Comparison of ENCODE assay signal across 9 mouse cellular contexts in the genomic region with DNA sequence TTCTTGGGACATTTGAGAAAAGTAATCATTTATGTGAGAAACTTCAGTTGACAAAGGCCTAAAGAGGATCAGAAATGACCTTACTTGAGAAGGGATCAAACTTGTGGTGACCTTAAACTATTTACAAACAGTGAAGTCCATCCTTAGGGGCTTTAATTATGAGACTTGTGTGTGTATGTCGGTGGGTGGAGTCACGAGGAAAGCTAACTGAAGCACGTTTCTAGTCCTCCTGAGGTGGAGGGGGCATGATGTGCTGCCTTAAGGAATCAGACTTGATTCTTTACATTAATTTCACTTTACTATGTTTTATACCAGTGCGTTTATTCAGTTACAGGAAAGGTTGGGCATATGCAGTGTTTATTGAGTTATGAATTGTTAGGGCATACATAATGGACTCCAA. TPM values are rescaled to one million over a fixed set of nuclear protein-coding genes. Genes with fewer than 3 reads are reported as not detected.
DNase-seq lines count a peak whose midpoint lies in the region; ATAC-seq and TF ChIP-seq lines count a peak whose summit lies in the region.
"Had no signal": no experiment of that assay in that cellular context is flagged by ENCODE, and none has a peak within 500 bp of the region (broad histone marks: within the 10 kb centered on the region; RNA-seq: fewer than 3 reads in every experiment).

No protein-coding gene starts in this region.

- no peaks in the 10 kb centered on the region for H3K27me3 ChIP-seq in liver, embryonic 11.5 days (replicated peaks; ENCODE audit: control insufficient read depth, insufficient read depth, low read length)
- H3K27me3 ChIP-seq in G1E (ENCODE audit: insufficient read depth, low read length) = no peaks in the 10 kb centered on the region
- no peaks in the 10 kb centered on the region for H3K27me3 ChIP-seq in embryonic facial prominence, embryonic 14.5 days (replicated peaks; ENCODE audit: control insufficient read depth, insufficient read depth, low read length)
- H3K27me3 ChIP-seq in liver, embryonic 15.5 days = no peaks in the 10 kb centered on the region
- H3K27me3 ChIP-seq: heart, embryonic 12.5 days had no signal

- no peaks in the 10 kb centered on the region for H3K9me3 ChIP-seq in liver, embryonic 11.5 days (ENCODE audit: control insufficient read depth, low read length)
- no peaks in the 10 kb centered on the region for H3K9me3 ChIP-seq in G1E (replicated peaks)
- H3K9me3 ChIP-seq in embryonic facial prominence, embryonic 14.5 days (ENCODE audit: control insufficient read depth, low read length) = no peaks in the 10 kb centered on the region
- H3K9me3 ChIP-seq in liver, embryonic 15.5 days (replicated peaks) = no peaks in the 10 kb centered on the region
- H3K9me3 ChIP-seq: heart, embryonic 12.5 days had no signal

- peak overlapping the region; percentile 19; the same call in 1 of the 2 replicates for H3K4me3 ChIP-seq in liver, embryonic 11.5 days (ENCODE audit: low read depth, low read length)
- peak overlapping the region; percentile 6; the same call in 1 of the 2 replicates for H3K4me3 ChIP-seq in G1E (ENCODE audit: low read depth, low read length)
- H3K4me3 ChIP-seq in embryonic facial prominence, embryonic 14.5 days (ENCODE audit: low read depth, low read length) = no peak overlapping the region
- no peak overlapping the region for H3K4me3 ChIP-seq in liver, embryonic 15.5 days (replicated peaks)
- H3K4me3 ChIP-seq: heart, embryonic 12.5 days had no signal

- no peak for ATAC-seq in liver, embryonic 11.5 days (replicated peaks; ENCODE audit: low FRiP score)
- ATAC-seq in G1E (ENCODE audit: extremely low read depth, insufficient number of reproducible peaks, low FRiP score, poor library complexity, severe bottlenecking) = no peak
- no peak for ATAC-seq in embryonic facial prominence, embryonic 14.5 days (ENCODE audit: low read depth)
- no peak for ATAC-seq in liver, embryonic 15.5 days (ENCODE audit: insufficient read depth)
- ATAC-seq: lung, postnatal 0 days had no signal

- peak overlapping the region; percentile 56 for H3K4me2 ChIP-seq in liver, embryonic 11.5 days
- H3K4me2 ChIP-seq in embryonic facial prominence, embryonic 14.5 days (ENCODE audit: low read depth, low read length) = peak overlapping the region; percentile 19; the same call in 1 of the 2 replicates
- H3K4me2 ChIP-seq in liver, embryonic 15.5 days = peak overlapping the region; percentile 41; the same call in 1 of the 2 replicates

- H3K4me1 ChIP-seq in liver, embryonic 11.5 days (replicated peaks; ENCODE audit: control insufficient read depth, insufficient read depth, low read length) = peaks cover 20% of the 10 kb centered on the region
- H3K4me1 ChIP-seq in G1E (ENCODE audit: insufficient read depth, low read depth, low read length) = peaks cover 32% of the 10 kb centered on the region
- peaks cover 15% of the 10 kb centered on the region for H3K4me1 ChIP-seq in embryonic facial prominence, embryonic 14.5 days (ENCODE audit: control insufficient read depth, insufficient read depth, low read length)
- H3K4me1 ChIP-seq in liver, embryonic 15.5 days (replicated peaks) = peaks cover 47% of the 10 kb centered on the region

- H3K27ac ChIP-seq in liver, embryonic 11.5 days (ENCODE audit: low read depth, low read length) = no peak overlapping the region; the same call in 1 of the 2 replicates
- H3K27ac ChIP-seq in embryonic facial prominence, embryonic 14.5 days (replicated peaks; ENCODE audit: low read depth, low read length) = no peak overlapping the region
- no peak overlapping the region for H3K27ac ChIP-seq in liver, embryonic 15.5 days (replicated peaks)

- WGBS in liver, embryonic 11.5 days = 33% methylated on average over 4 of the region's 4 CpGs
- WGBS in embryonic facial prominence, embryonic 14.5 days = 28% methylated on average over 4 of the region's 4 CpGs
- WGBS in liver, embryonic 15.5 days (ENCODE audit: insufficient replicate concordance) = 20% methylated on average over 4 of the region's 4 CpGs

- DNase-seq in liver, embryonic 11.5 days (ENCODE audit: low spot score) = no peak
- no peak for DNase-seq in liver
- DNase-seq in G1E (ENCODE audit: low spot score) = no peak
- DNase-seq in embryonic facial prominence, embryonic 14.5 days (ENCODE audit: low spot score) = no peak
- no peak for DNase-seq in cerebellum, adult 9-10 months
- no peak for DNase-seq in left cerebral cortex, adult 8-10 months (ENCODE audit: low spot score in 2 of 2)

- H3K9ac ChIP-seq in liver, embryonic 11.5 days (ENCODE audit: low read depth, low read length) = no peak overlapping the region
- H3K9ac ChIP-seq in embryonic facial prominence, embryonic 14.5 days (ENCODE audit: low read depth, low read length) = no peak overlapping the region
- H3K9ac ChIP-seq in liver, embryonic 15.5 days = no peak overlapping the region
- H3K9ac ChIP-seq: heart, embryonic 12.5 days had no signal

- no peak for TF ChIP-seq CTCF in G1E (IDR thresholded peaks at IDR 0.05; ENCODE audit: low read depth, low read length)

- no peaks in the 10 kb centered on the region for H3K36me3 ChIP-seq in liver, embryonic 11.5 days (ENCODE audit: control insufficient read depth, insufficient read depth, low read length)
- H3K36me3 ChIP-seq in G1E (replicated peaks) = peaks cover 21% of the 10 kb centered on the region
- H3K36me3 ChIP-seq in embryonic facial prominence, embryonic 14.5 days (ENCODE audit: control insufficient read depth, insufficient read depth, low read length) = no peaks in the 10 kb centered on the region
- H3K36me3 ChIP-seq in liver, embryonic 15.5 days (replicated peaks) = no peaks in the 10 kb centered on the region
- H3K36me3 ChIP-seq: heart, embryonic 12.5 days had no signal

RNA-seq across cellular contexts. Expression of a gene that starts 2.6 kb away (rescaled TPM):
- polyA plus RNA-seq in liver, embryonic 11.5 days (2014; fragmentation: Nextera tagmentation; extraction: Ambion mirVana) = 3.9 and 4.1 TPM in 2 replicates
- total RNA-seq in G1E (2014; fragmentation: Nextera tagmentation) (39.5 and 41.1 TPM in 2 replicates), G1E (2017) (45.2 and 49.4 TPM in 2 replicates)
- polyA plus RNA-seq in G1E (2012) = 20.3 and 36.6 TPM in 2 replicates
- polyA plus RNA-seq in embryonic facial prominence, embryonic 14.5 days (2014; fragmentation: Nextera tagmentation; extraction: Ambion mirVana) = 4.9 and 5.1 TPM in 2 replicates
- polyA plus RNA-seq in liver, embryonic 15.5 days (2015; fragmentation: Nextera tagmentation; extraction: Ambion mirVana) = 2.1 and 2.2 TPM in 2 replicates
- total RNA-seq in left cerebral cortex, adult 8-10 months (2022) = 10 to 100 TPM; 13.6 to 18.4 (median 15.2) TPM

Comparison
In these comparisons a context has a peak if more than half of its experiments do, and no peak if none do; other contexts are left out.
1. H3K4me3 ChIP-seq: peak in liver, embryonic 11.5 days (single experiment) and G1E (single experiment); none in embryonic facial prominence, embryonic 14.5 days (single experiment) and liver, embryonic 15.5 days (single experiment).
2. Peak in every context shown above with its lines, with median percentiles within 50 percentile points of each other: H3K4me2 ChIP-seq.